Mouse (Mus musculus) gastrocnemius, postnatal 14 days (tissue): ENCODE measurements at regions not wholly inside any gene's neighbourhood (a gene's known extent, or its start where the extent isn't known, plus 50 kb on each side); places are given as distances from the start of the nearest gene placed in this dataset.

Source experiments
- DNase-seq: peaks from one replicate; pipeline ENCODE4 v3.0.0; 2021; ENCODE audit warnings: mixed read lengths
- intact Hi-C: fragments of 180-260 bp; cut with DNase I; formaldehyde crosslinking; loops from one replicate; pipeline ENCODE4 v1.15.1; 2025; ENCODE audit warnings: low total_unique reads

- intact Hi-C loops = no loop called here
- no peak for DNase-seq
Observed at GRCm38 (mm10) chr14:36819826-36820225, 148.8 kb downstream of the Ccser2 start.

GRCm38 (mm10) chr14:36802418-36802817 lies 166.2 kb downstream of the Ccser2 start:
- DNase-seq = no peak
- intact Hi-C loops = no loop called here

GRCm38 (mm10) chr14:36799820-36800219 lies 168.8 kb downstream of the Ccser2 start:
- intact Hi-C loops = no loop called here
- DNase-seq = no peak

- no peak for DNase-seq
- intact Hi-C loops = no loop called here
Observed at GRCm38 (mm10) chr14:36781882-36782281, 186.7 kb downstream of the Ccser2 start.

GRCm38 (mm10) chr14:36778956-36779355 lies 189.6 kb downstream of the Ccser2 start:
- intact Hi-C loops = no loop called here
- DNase-seq = no peak

- intact Hi-C loops = no loop called here
- peak; percentile 12 for DNase-seq
Observed at GRCm38 (mm10) chr14:36774349-36774748, 194.2 kb downstream of the Ccser2 start.

- intact Hi-C loops = no loop called here
- no peak for DNase-seq
Observed at GRCm38 (mm10) chr14:36764377-36764776, 204.2 kb downstream of the Ccser2 start.

GRCm38 (mm10) chr14:36756056-36756455 lies 212.5 kb downstream of the Ccser2 start:
- intact Hi-C loops = no loop called here
- no peak for DNase-seq

- DNase-seq = no peak
- intact Hi-C loops = no loop called here
Observed at GRCm38 (mm10) chr14:36748130-36748883, 220.3 kb downstream of the Ccser2 start.

- no peak for DNase-seq
- intact Hi-C loops = no loop called here
Observed at GRCm38 (mm10) chr14:36731095-36731494, 237.5 kb downstream of the Ccser2 start.

GRCm38 (mm10) chr14:36726092-36726491 lies 242.5 kb downstream of the Ccser2 start:
- intact Hi-C loops = no loop called here
- DNase-seq = no peak

- DNase-seq = no peak
Observed at GRCm38 (mm10) chr14:36715684-36716083, 252.9 kb downstream of the Ccser2 start.

GRCm38 (mm10) chr14:36696993-36697392 lies 271.6 kb downstream of the Ccser2 start:
- intact Hi-C loops = no loop called here
- DNase-seq = no peak

More at GRCm38 (mm10) chr14:36715684-36716083, 252.9 kb downstream of the Ccser2 start:
- intact Hi-C loops = no loop called here

GRCm38 (mm10) chr14:36691958-36692357 lies 276.6 kb downstream of the Ccser2 start:
- intact Hi-C loops = no loop called here
- no peak for DNase-seq

GRCm38 (mm10) chr14:36691018-36691417 lies 277.6 kb downstream of the Ccser2 start:
- intact Hi-C loops = no loop called here

GRCm38 (mm10) chr14:36658678-36659263 lies 309.8 kb downstream of the Ccser2 start:
- DNase-seq = no peak
- intact Hi-C loops = no loop called here

More at GRCm38 (mm10) chr14:36691018-36691417, 277.6 kb downstream of the Ccser2 start:
- DNase-seq = no peak

- no peak for DNase-seq
- intact Hi-C loops = no loop called here
Observed at GRCm38 (mm10) chr14:36658193-36658592, 310.4 kb downstream of the Ccser2 start.

- peak; percentile 9 for DNase-seq
- intact Hi-C loops = no loop called here
Observed at GRCm38 (mm10) chr14:36652982-36653557, 315.5 kb downstream of the Ccser2 start.

- DNase-seq = no peak
- intact Hi-C loops = no loop called here
Observed at GRCm38 (mm10) chr14:36651053-36651735, 317.4 kb downstream of the Ccser2 start.

GRCm38 (mm10) chr14:36646649-36647048 lies 321.9 kb downstream of the Ccser2 start:
- DNase-seq = no peak
- intact Hi-C loops = no loop called here
